Mouse (Mus musculus): ENCODE measurements around the gene Pih1d1.

GRCm38 (mm10) chr7:45138403-45138802 lies 15.7 kb upstream of the Pih1d1 start:
- TF ChIP-seq CTCF (IDR thresholded peaks at IDR 0.05; ENCODE audit: extremely low read depth, insufficient read depth, insufficient read length, insufficient replicate concordance) = no peak
- TF ChIP-seq POLR2A (IDR thresholded peaks at IDR 0.05; ENCODE audit: low read depth, low read length) = no peak
